Mouse (Mus musculus) E14TG2a.4 (cell line): Measurements from ENCODE around the gene Olfr646.

Experiments used
- H3K27me3 ChIP-seq: 2 replicates; pipeline ENCODE4 v1.6.1; 2014; ENCODE audit warnings: low read length, control low read depth; ENCODE audit not compliant: insufficient read depth
- H3K36me3 ChIP-seq: 2 replicates; pipeline ENCODE4 v1.6.1; 2014; ENCODE audit warnings: low read length, control low read depth; ENCODE audit not compliant: insufficient read depth
- H3K4me1 ChIP-seq: replicated peaks from 2 replicates; pipeline ENCODE4 v1.6.1; 2014; ENCODE audit warnings: low read depth, low read length, control low read depth
- H3K4me3 ChIP-seq: replicated peaks from 2 replicates; pipeline ENCODE4 v1.5.1; 2014; ENCODE audit warnings: mild to moderate bottlenecking, low read length
- H3K9me3 ChIP-seq: 2 replicates; pipeline ENCODE4 v1.6.1; 2014; ENCODE audit warnings: low read length, control low read depth
- CTCF ChIP-seq: conservative IDR thresholded peaks from 2 replicates; pipeline ENCODE4 v1.5.1; 2014; ENCODE audit warnings: low read length
- NANOG ChIP-seq: IDR thresholded peaks from 2 replicates; pipeline ENCODE4 v1.6.1; 2014; ENCODE audit warnings: borderline replicate concordance, low read length, mixed read lengths
- POU5F1 ChIP-seq: IDR thresholded peaks from 2 replicates; pipeline ENCODE4 v1.6.1; 2014; ENCODE audit warnings: low read length, borderline replicate concordance

Olfr646 gene

DNA sequence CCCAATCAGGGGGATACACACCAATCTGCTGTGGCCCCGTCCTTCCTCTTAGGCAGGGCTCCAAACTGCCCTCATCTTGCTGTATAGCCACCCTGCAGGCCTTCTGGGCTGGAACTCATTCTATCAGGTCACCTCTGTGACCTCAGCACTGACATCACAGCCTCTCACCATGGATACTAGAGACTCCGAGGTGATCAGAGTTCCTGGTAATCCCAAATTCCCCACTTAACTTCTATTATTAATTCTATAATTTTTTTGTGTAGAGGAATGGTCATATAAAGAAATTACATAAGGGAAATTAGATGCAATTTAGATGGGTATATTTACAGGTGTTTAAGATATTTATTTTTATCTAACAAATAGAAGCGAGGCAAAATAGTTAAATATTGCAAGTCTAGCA is 38.5 kb downstream of the Olfr646 start, which contains the start of gene Ubqln3:
Ubqln3 (minus strand) TSS at position 101 of the 400 bp plus-strand sequence.
- no peaks in the 10 kb centered on the region for H3K36me3 ChIP-seq
- no peaks in the 10 kb centered on the region for H3K27me3 ChIP-seq
- no peaks in the 10 kb centered on the region for H3K9me3 ChIP-seq
- H3K4me1 ChIP-seq = no peaks in the 10 kb centered on the region
- H3K4me3 ChIP-seq = no peak within 1 kb of the TSS
- TF ChIP-seq POU5F1 (no peak), NANOG (no peak), CTCF (no peak)

DNA sequence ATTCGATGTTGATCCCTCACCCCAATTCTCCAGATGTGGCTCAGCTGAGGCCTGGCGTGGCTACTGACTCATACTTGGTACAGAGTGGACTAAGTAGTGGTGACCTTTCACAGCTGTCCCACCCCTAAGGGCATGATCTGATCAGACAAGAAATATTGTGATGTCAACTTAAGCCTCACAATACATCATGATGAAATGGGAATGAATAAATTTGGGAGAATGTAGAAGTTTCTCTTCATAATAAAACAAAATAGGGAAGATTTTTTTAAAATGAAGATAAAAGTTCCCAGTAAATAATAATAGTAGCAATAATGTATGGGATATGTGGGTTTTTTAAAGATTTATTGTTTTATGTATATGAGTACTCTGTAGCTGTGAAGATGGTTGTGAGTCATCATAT is 45.8 kb downstream of the Olfr646 start, which contains the start of gene Ubqlnl:
Ubqlnl (minus strand) TSS at position 101 of the 400 bp plus-strand sequence.
- Histone ChIP-seq H3K36me3 (no peaks in the 10 kb centered on the region), H3K27me3 (no peaks in the 10 kb centered on the region), H3K4me1 (no peaks in the 10 kb centered on the region), H3K4me3 (no peak within 1 kb of the TSS), H3K9me3 (no peaks in the 10 kb centered on the region; the same call in none of the 2 replicates)
- TF ChIP-seq POU5F1 (no peak), NANOG (no peak), CTCF (no peak)
